ENCODE assay signal across 14 mouse cellular contexts in the genomic region with DNA sequence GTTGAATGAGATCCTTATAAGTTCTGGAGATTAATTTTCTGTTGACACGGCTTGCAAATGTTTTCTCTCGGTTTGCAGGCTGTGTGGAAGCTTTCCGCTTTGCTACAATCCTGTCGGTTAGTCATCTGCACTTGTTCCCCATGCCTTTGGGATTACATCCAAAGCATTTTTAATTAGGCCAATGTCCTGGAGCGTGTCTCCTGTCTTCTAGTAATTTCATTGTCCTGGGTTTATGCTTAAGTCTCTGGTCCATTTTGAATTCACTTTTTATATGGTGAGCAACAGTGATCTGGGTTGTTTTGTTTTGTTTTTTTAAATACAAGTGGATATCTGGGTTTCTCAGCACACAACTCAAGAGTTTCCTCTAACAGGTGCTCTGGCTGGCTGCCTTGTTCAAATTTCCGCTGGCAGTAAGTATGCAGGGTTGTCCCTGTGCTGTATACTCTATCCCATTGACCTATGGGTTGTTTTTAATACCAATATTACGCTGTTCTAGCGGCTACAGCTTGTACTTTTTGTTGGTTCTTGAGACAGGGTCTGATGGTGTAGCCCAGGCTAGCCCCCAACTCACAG.
DNase-seq lines count a peak whose midpoint lies in the region; TF ChIP-seq lines count a peak whose summit lies in the region.
"Had no signal": no experiment of that assay in that cellular context is flagged by ENCODE, and none has a peak within 500 bp of the region (broad histone marks: within the 10 kb centered on the region; RNA-seq: fewer than 3 reads in every experiment).

No protein-coding gene starts in this region.

- no peak overlapping the region for H3K4me3 ChIP-seq in left cerebral cortex, adult 2 months
- H3K4me3 ChIP-seq: liver, embryonic 12.5 days; megakaryocyte, embryonic 14.5 days had no signal

- intact Hi-C loops in left cerebral cortex, adult 2 months (cut with DNase I), result no loop called here

- TF ChIP-seq CTCF in left cerebral cortex, adult 2 months (IDR thresholded peaks at IDR 0.05), result no peak

- no peak overlapping the region for H3K27ac ChIP-seq in left cerebral cortex, adult 2 months
- H3K27ac ChIP-seq: liver, embryonic 12.5 days had no signal

- peak; percentile 42 for DNase-seq in gastrocnemius, postnatal 25 days
- DNase-seq in gastrocnemius, postnatal 10 days, result no peak
- peak; percentile 22 for DNase-seq in testis, postnatal 10 days (ENCODE audit: low spot score)
- DNase-seq in testis, postnatal 14 days (ENCODE audit: low spot score), result no peak
- peak; percentile 55 for DNase-seq in cerebellum, adult 9-10 months
- DNase-seq in left cerebral cortex, adult 2 months (ENCODE audit: extremely low spot score in 1 of 2, low spot score in 2 of 2), result no peak
- DNase-seq in spleen, postnatal 10 days (ENCODE audit: low spot score in 2 of 2), result no peak
- DNase-seq: B cell, adult 2 months; heart, postnatal 36 days; kidney, adult 8-10 months; kidney, postnatal 4 days; left cerebral cortex, postnatal 4 days had no signal

Comparison
In these comparisons a context has a peak if more than half of its experiments do, and no peak if none do; other contexts are left out.
1. DNase-seq: peak in gastrocnemius, postnatal 25 days (single experiment), testis, postnatal 10 days (single experiment) and cerebellum, adult 9-10 months (single experiment); none in gastrocnemius, postnatal 10 days (single experiment), testis, postnatal 14 days (single experiment), left cerebral cortex, adult 2 months (0 of 2) and spleen, postnatal 10 days (0 of 2).